Mouse (Mus musculus): ENCODE data around the gene Mrps21. TPM values are rescaled to one million over a fixed set of nuclear protein-coding genes. Genes with fewer than 3 reads are reported as not detected.

The Mrps21 gene
- polyA plus RNA-seq, 1 experiment from 2014 or later = 301 TPM

DNA sequence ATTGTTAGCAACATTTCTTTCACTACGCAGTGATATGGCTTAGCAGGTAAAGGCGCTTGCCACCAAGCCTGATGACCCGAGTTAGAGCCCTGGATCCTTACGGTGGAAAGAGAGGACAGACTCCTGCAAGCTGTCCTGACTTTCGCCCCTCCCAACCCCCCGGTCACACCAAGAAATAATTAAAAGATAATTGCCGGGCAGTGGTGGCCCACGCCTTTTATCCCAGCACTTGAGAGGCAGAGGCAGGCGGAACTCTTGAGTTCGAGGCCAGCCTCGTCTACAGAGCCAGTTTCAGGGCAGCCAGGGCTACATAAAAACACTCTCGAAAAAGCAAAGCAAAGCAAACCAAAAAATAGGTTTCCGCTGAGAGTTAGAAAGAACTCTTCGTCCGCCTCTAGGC lies 343 bp downstream of the Mrps21 start:
- peak overlapping the region; percentile 68 for H3K4me2 ChIP-seq (replicated peaks; ENCODE audit: low read depth)
- TF ChIP-seq EP300 (optimal IDR thresholded peaks at IDR 0.05) = no peak
- TF ChIP-seq CTCF (IDR thresholded peaks at IDR 0.05; ENCODE audit: low read depth) = no peak
- peak overlapping the region; percentile 62 for H3K4me3 ChIP-seq (ENCODE audit: low read depth, low read length)
- H3K27ac ChIP-seq (replicated peaks) = peak overlapping the region; percentile 77
- H3K9me3 ChIP-seq (ENCODE audit: control insufficient read depth, low read length) = no peaks in the 10 kb centered on the region
- ATAC-seq (ENCODE audit: low FRiP score, low TSS enrichment) (peak; percentile 13; the same call in 1 of the 2 replicates), DNase-seq (ENCODE audit: low spot score) (no peak)
- H3K4me1 ChIP-seq (replicated peaks; ENCODE audit: control insufficient read depth, insufficient read depth) = no peaks in the 10 kb centered on the region
- 5% methylated on average over 15 of the region's 15 CpGs for WGBS
- no peaks in the 10 kb centered on the region for H3K36me3 ChIP-seq (ENCODE audit: control insufficient read depth, insufficient read depth, low read length)
- peak overlapping the region; percentile 74 for H3K9ac ChIP-seq (ENCODE audit: low read length)
- no peaks in the 10 kb centered on the region for H3K27me3 ChIP-seq (ENCODE audit: control insufficient read depth, insufficient read depth, low read length)

DNA sequence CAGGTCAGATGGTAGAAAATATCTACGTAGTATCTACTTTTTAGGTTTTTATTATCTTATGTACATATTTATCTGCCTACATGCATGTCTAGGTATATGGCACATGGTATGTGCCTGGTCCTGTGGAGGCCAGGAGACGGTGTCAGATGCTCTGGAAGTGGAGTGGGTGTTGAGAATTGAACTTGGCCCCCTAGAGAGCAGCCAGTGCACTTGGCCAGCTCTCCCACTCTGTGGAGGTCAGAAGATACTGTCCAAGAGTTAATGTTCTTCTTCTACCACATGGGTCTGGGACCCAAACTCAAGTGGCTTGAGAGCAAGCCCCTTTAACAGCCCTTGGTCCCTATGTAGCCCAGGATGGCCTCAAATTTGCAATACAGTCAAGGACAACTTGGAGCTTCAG lies 3.9 kb downstream of the Mrps21 start:
- TF ChIP-seq CTCF (IDR thresholded peaks at IDR 0.05; ENCODE audit: low read depth) (no peak), EP300 (optimal IDR thresholded peaks at IDR 0.05) (no peak)
- ATAC-seq (ENCODE audit: low FRiP score, low TSS enrichment) (no peak), DNase-seq (ENCODE audit: low spot score) (no peak)
- WGBS = 92% methylated on average over 2 of the region's 2 CpGs
- no peak overlapping the region for H3K27ac ChIP-seq (replicated peaks)
- no peaks in the 10 kb centered on the region for H3K9me3 ChIP-seq (ENCODE audit: control insufficient read depth, low read length)
- H3K4me1 ChIP-seq (replicated peaks; ENCODE audit: control insufficient read depth, insufficient read depth) = no peaks in the 10 kb centered on the region
- no peaks in the 10 kb centered on the region; the same call in 1 of the 2 replicates for H3K36me3 ChIP-seq (ENCODE audit: control insufficient read depth, insufficient read depth, low read length)
- no peak overlapping the region for H3K4me2 ChIP-seq (replicated peaks; ENCODE audit: low read depth)
- no peak overlapping the region for H3K9ac ChIP-seq (ENCODE audit: low read length)
- no peaks in the 10 kb centered on the region for H3K27me3 ChIP-seq (ENCODE audit: control insufficient read depth, insufficient read depth, low read length)
- no peak overlapping the region for H3K4me3 ChIP-seq (ENCODE audit: low read depth, low read length)

DNA sequence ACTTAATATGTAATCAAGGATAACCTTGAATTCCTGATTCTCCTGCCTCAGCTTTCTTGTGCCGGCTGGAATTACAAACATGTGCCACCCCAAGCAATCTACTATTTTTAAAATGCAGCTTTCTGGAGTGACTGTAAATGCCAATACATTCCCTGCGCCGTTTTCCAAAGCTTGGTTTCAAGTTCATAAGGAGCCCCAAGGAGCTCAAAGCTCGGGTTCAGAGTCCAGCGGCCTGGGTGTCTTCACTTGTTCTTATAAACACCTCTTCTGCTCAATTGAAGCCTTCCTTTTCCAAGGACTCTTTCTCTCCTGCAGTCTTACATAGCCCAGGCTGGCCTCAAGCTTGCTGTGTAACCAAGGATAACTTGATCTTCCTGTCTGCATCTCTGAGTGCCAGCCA lies 5.2 kb downstream of the Mrps21 start:
- DNase-seq (ENCODE audit: low spot score) (no peak), ATAC-seq (ENCODE audit: low FRiP score, low TSS enrichment) (no peak)
- no peak overlapping the region for H3K4me3 ChIP-seq (ENCODE audit: low read depth, low read length)
- TF ChIP-seq EP300 (optimal IDR thresholded peaks at IDR 0.05) (no peak), CTCF (IDR thresholded peaks at IDR 0.05; ENCODE audit: low read depth) (no peak)
- H3K9ac ChIP-seq (ENCODE audit: low read length) = no peak overlapping the region
- H3K27me3 ChIP-seq (ENCODE audit: control insufficient read depth, insufficient read depth, low read length) = no peaks in the 10 kb centered on the region
- H3K4me2 ChIP-seq (replicated peaks; ENCODE audit: low read depth) = no peak overlapping the region
- H3K27ac ChIP-seq (replicated peaks) = no peak overlapping the region
- 87% methylated on average over 5 of the region's 5 CpGs for WGBS
- no peaks in the 10 kb centered on the region for H3K9me3 ChIP-seq (ENCODE audit: control insufficient read depth, low read length)
- no peaks in the 10 kb centered on the region; the same call in 1 of the 2 replicates for H3K36me3 ChIP-seq (ENCODE audit: control insufficient read depth, insufficient read depth, low read length)
- H3K4me1 ChIP-seq (replicated peaks; ENCODE audit: control insufficient read depth, insufficient read depth) = no peaks in the 10 kb centered on the region

- H3K9me3 ChIP-seq (ENCODE audit: control insufficient read depth, low read length) = no peaks in the 10 kb centered on the region
- H3K36me3 ChIP-seq (ENCODE audit: control insufficient read depth, insufficient read depth, low read length) = no peaks in the 10 kb centered on the region; the same call in 1 of the 2 replicates
- 92% methylated on average over 20 of the region's 20 CpGs for WGBS
- no peaks in the 10 kb centered on the region for H3K4me1 ChIP-seq (replicated peaks; ENCODE audit: control insufficient read depth, insufficient read depth)
- H3K27me3 ChIP-seq (ENCODE audit: control insufficient read depth, insufficient read depth, low read length) = no peaks in the 10 kb centered on the region
- TF ChIP-seq CTCF (IDR thresholded peaks at IDR 0.05; ENCODE audit: low read depth) = no peak
- TF ChIP-seq EP300 (optimal IDR thresholded peaks at IDR 0.05) = no peak
- no peak overlapping the region for H3K27ac ChIP-seq (replicated peaks)
- ATAC-seq (ENCODE audit: low FRiP score, low TSS enrichment) (no peak), DNase-seq (ENCODE audit: low spot score) (no peak)
- H3K4me2 ChIP-seq (replicated peaks; ENCODE audit: low read depth) = no peak overlapping the region
- H3K9ac ChIP-seq (ENCODE audit: low read length) = no peak overlapping the region
- H3K4me3 ChIP-seq (ENCODE audit: low read depth, low read length) = no peak overlapping the region
These were observed 5.7 kb downstream of the Mrps21 start for GRCm38 (mm10) chr3:95865571-95865970.

- Histone ChIP-seq H3K4me3 (ENCODE audit: low read depth, low read length) (no peak overlapping the region), H3K4me1 (replicated peaks; ENCODE audit: control insufficient read depth, insufficient read depth) (no peaks in the 10 kb centered on the region), H3K27ac (replicated peaks) (no peak overlapping the region), H3K4me2 (replicated peaks; ENCODE audit: low read depth) (no peak overlapping the region), H3K27me3 (ENCODE audit: control insufficient read depth, insufficient read depth, low read length) (no peaks in the 10 kb centered on the region), H3K36me3 (ENCODE audit: control insufficient read depth, insufficient read depth, low read length) (no peaks in the 10 kb centered on the region; the same call in 1 of the 2 replicates), H3K9ac (ENCODE audit: low read length) (no peak overlapping the region), H3K9me3 (ENCODE audit: control insufficient read depth, low read length) (no peaks in the 10 kb centered on the region)
- TF ChIP-seq EP300 (optimal IDR thresholded peaks at IDR 0.05) = no peak
- TF ChIP-seq CTCF (IDR thresholded peaks at IDR 0.05; ENCODE audit: low read depth) = no peak
- 88% methylated on average over 5 of the region's 5 CpGs for WGBS
- DNase-seq (ENCODE audit: low spot score) (no peak), ATAC-seq (ENCODE audit: low FRiP score, low TSS enrichment) (no peak)
These were observed 6.3 kb downstream of the Mrps21 start for GRCm38 (mm10) chr3:95865050-95865449.

DNA sequence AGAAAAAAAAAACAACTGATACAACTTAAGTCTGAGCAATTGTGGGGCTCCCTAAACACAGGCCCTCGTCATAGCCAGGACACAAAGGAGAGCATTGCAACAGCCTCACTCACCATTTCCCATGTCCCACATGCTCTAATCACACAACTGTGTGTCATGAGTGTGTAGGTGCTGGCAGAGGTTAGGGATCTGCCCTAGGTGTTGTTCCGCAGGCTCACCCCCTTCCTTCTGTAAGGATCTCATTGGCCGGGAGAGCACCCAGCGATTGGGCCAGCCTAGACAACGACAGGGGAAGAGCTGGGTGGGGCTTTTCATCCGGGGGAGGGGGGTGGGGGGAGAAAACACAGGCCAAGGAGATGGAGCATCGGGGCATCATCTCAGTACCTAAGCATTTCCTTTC lies 7.7 kb downstream of the Mrps21 start:
- 62% methylated on average over 7 of the region's 7 CpGs for WGBS
- Histone ChIP-seq H3K4me2 (replicated peaks; ENCODE audit: low read depth) (no peak overlapping the region), H3K9me3 (ENCODE audit: control insufficient read depth, low read length) (no peaks in the 10 kb centered on the region), H3K4me1 (replicated peaks; ENCODE audit: control insufficient read depth, insufficient read depth) (no peaks in the 10 kb centered on the region), H3K27me3 (ENCODE audit: control insufficient read depth, insufficient read depth, low read length) (no peaks in the 10 kb centered on the region), H3K9ac (ENCODE audit: low read length) (no peak overlapping the region), H3K27ac (replicated peaks) (no peak overlapping the region), H3K36me3 (ENCODE audit: control insufficient read depth, insufficient read depth, low read length) (no peaks in the 10 kb centered on the region; the same call in 1 of the 2 replicates), H3K4me3 (ENCODE audit: low read depth, low read length) (no peak overlapping the region)
- DNase-seq (ENCODE audit: low spot score) (no peak), ATAC-seq (ENCODE audit: low FRiP score, low TSS enrichment) (no peak)
- TF ChIP-seq EP300 (optimal IDR thresholded peaks at IDR 0.05) = no peak
- TF ChIP-seq CTCF (IDR thresholded peaks at IDR 0.05; ENCODE audit: low read depth) = no peak

All from stomach, postnatal 0 days (tissue).